Mouse (Mus musculus) kidney, adult 2 months (tissue): Measurements from ENCODE around the gene Nacc1.

Experiments
- CTCF ChIP-seq: fragments of 200-500 bp; conservative IDR thresholded peaks from 2 replicates; pipeline ENCODE4 v1.5.1; 2011; ENCODE audit warnings: low read depth, mild to moderate bottlenecking, control low read depth, low read length, moderate library complexity, mixed read lengths; ENCODE audit not compliant: insufficient read depth, insufficient read length
- POLR2A ChIP-seq: fragments of 200-500 bp; IDR thresholded peaks from one replicate; pipeline ENCODE4 v1.6.1; 2011; ENCODE audit warnings: low read depth, low read length, control low read depth

GRCm38 (mm10) chr8:84689091-84689915 is 1.6 kb upstream of the Nacc1 start:
- TF ChIP-seq CTCF (no peak), POLR2A (no peak)
